Mouse (Mus musculus): Measurements from ENCODE around the gene Lrrfip2. TPM values are rescaled to one million over a fixed set of nuclear protein-coding genes. Genes with fewer than 3 reads are reported as not detected.

Gene Lrrfip2
- polyA plus RNA-seq, 1 experiment = 112 TPM

- Histone ChIP-seq H3K4me1 (peaks cover 75% of the 10 kb centered on the region), H3K36me3 (replicated peaks; ENCODE audit: low read length) (peaks cover 50% of the 10 kb centered on the region), H3K4me3 (replicated peaks) (peak overlapping the region; percentile 73), H3K27me3 (replicated peaks) (no peaks in the 10 kb centered on the region), H3K9me3 (no peaks in the 10 kb centered on the region)
- TF ChIP-seq FLI1 (IDR thresholded peaks at IDR 0.05; ENCODE audit: low read length) (no peak), GATA1 (IDR thresholded peaks at IDR 0.05; ENCODE audit: borderline replicate concordance, low read length) (no peak)
These were observed 12.7 kb downstream of the Lrrfip2 start for GRCm38 (mm10) chr9:111130126-111130525.

DNA sequence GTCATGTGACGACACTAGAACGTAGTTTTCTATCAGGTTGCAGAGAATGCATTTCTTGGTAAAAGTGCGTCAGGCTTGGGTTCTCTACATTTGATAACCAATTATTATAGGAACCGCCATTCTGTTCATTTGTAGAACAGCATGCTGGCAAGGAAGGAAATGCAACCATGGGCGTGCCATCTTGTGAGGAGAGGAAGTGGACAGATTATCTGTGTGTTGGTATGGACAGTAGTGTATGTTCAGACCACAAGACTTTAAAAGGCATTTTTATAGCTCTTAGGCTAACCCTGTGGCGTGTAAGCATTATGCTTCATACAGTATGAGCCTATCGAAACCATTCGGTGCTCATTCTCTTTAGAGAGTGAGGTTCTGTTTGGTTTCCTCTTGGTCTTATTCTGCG is 20.8 kb downstream of the Lrrfip2 start:
- TF ChIP-seq GATA1 (IDR thresholded peaks at IDR 0.05; ENCODE audit: borderline replicate concordance, low read length) (no peak), FLI1 (IDR thresholded peaks at IDR 0.05; ENCODE audit: low read length) (no peak)
- Histone ChIP-seq H3K27me3 (replicated peaks) (no peaks in the 10 kb centered on the region), H3K36me3 (replicated peaks; ENCODE audit: low read length) (peaks cover 59% of the 10 kb centered on the region), H3K9me3 (no peaks in the 10 kb centered on the region), H3K4me3 (replicated peaks) (peak overlapping the region; percentile 80), H3K4me1 (peaks cover 82% of the 10 kb centered on the region)

GRCm38 (mm10) chr9:111142721-111143120 is 25.3 kb downstream of the Lrrfip2 start:
- Histone ChIP-seq H3K4me1 (peaks cover 94% of the 10 kb centered on the region), H3K4me3 (replicated peaks) (no peak overlapping the region), H3K9me3 (no peaks in the 10 kb centered on the region), H3K27me3 (replicated peaks) (no peaks in the 10 kb centered on the region), H3K36me3 (replicated peaks; ENCODE audit: low read length) (peaks cover 71% of the 10 kb centered on the region)
- TF ChIP-seq GATA1 (IDR thresholded peaks at IDR 0.05; ENCODE audit: borderline replicate concordance, low read length) (no peak), FLI1 (IDR thresholded peaks at IDR 0.05; ENCODE audit: low read length) (no peak)

GRCm38 (mm10) chr9:111143387-111143786 is 26.0 kb downstream of the Lrrfip2 start:
- Histone ChIP-seq H3K4me1 (peaks cover 93% of the 10 kb centered on the region), H3K27me3 (replicated peaks) (no peaks in the 10 kb centered on the region), H3K4me3 (replicated peaks) (peak overlapping the region; percentile 30), H3K9me3 (no peaks in the 10 kb centered on the region), H3K36me3 (replicated peaks; ENCODE audit: low read length) (peaks cover 69% of the 10 kb centered on the region)
- TF ChIP-seq FLI1 (IDR thresholded peaks at IDR 0.05; ENCODE audit: low read length) (no peak), GATA1 (IDR thresholded peaks at IDR 0.05; ENCODE audit: borderline replicate concordance, low read length) (no peak)

GRCm38 (mm10) chr9:111144711-111145110 is 27.3 kb downstream of the Lrrfip2 start:
- Histone ChIP-seq H3K4me1 (peaks cover 93% of the 10 kb centered on the region), H3K27me3 (replicated peaks) (no peaks in the 10 kb centered on the region), H3K36me3 (replicated peaks; ENCODE audit: low read length) (peaks cover 78% of the 10 kb centered on the region), H3K9me3 (no peaks in the 10 kb centered on the region), H3K4me3 (replicated peaks) (no peak overlapping the region)
- TF ChIP-seq FLI1 (IDR thresholded peaks at IDR 0.05; ENCODE audit: low read length) (no peak), GATA1 (IDR thresholded peaks at IDR 0.05; ENCODE audit: borderline replicate concordance, low read length) (no peak)

- H3K36me3 ChIP-seq (replicated peaks; ENCODE audit: low read length) = peaks cover 79% of the 10 kb centered on the region
- no peaks in the 10 kb centered on the region for H3K27me3 ChIP-seq (replicated peaks)
- peak overlapping the region; percentile 20 for H3K4me3 ChIP-seq (replicated peaks)
- no peak for TF ChIP-seq GATA1 (IDR thresholded peaks at IDR 0.05; ENCODE audit: borderline replicate concordance, low read length)
- TF ChIP-seq FLI1 (IDR thresholded peaks at IDR 0.05; ENCODE audit: low read length) = no peak
- peaks cover 93% of the 10 kb centered on the region for H3K4me1 ChIP-seq
- H3K9me3 ChIP-seq = no peaks in the 10 kb centered on the region
These were observed 28.3 kb downstream of the Lrrfip2 start for GRCm38 (mm10) chr9:111145497-111146190.

- Histone ChIP-seq H3K9me3 (no peaks in the 10 kb centered on the region), H3K4me3 (replicated peaks) (peak overlapping the region; percentile 74), H3K4me1 (peaks cover 95% of the 10 kb centered on the region), H3K36me3 (replicated peaks; ENCODE audit: low read length) (peaks cover 78% of the 10 kb centered on the region), H3K27me3 (replicated peaks) (no peaks in the 10 kb centered on the region)
- TF ChIP-seq GATA1 (IDR thresholded peaks at IDR 0.05; ENCODE audit: borderline replicate concordance, low read length) = no peak
- TF ChIP-seq FLI1 (IDR thresholded peaks at IDR 0.05; ENCODE audit: low read length) = no peak
These were observed 28.9 kb downstream of the Lrrfip2 start for GRCm38 (mm10) chr9:111146216-111146798.

- TF ChIP-seq GATA1 (IDR thresholded peaks at IDR 0.05; ENCODE audit: borderline replicate concordance, low read length) (no peak), FLI1 (IDR thresholded peaks at IDR 0.05; ENCODE audit: low read length) (no peak)
- Histone ChIP-seq H3K4me1 (peaks cover 92% of the 10 kb centered on the region), H3K36me3 (replicated peaks; ENCODE audit: low read length) (peaks cover 72% of the 10 kb centered on the region), H3K9me3 (no peaks in the 10 kb centered on the region), H3K4me3 (replicated peaks) (no peak overlapping the region), H3K27me3 (replicated peaks) (no peaks in the 10 kb centered on the region)
These were observed 30.6 kb downstream of the Lrrfip2 start for GRCm38 (mm10) chr9:111148006-111148405.

GRCm38 (mm10) chr9:111148414-111148813 is 31.0 kb downstream of the Lrrfip2 start:
- Histone ChIP-seq H3K4me1 (peaks cover 91% of the 10 kb centered on the region), H3K4me3 (replicated peaks) (peak overlapping the region; percentile 75), H3K36me3 (replicated peaks; ENCODE audit: low read length) (peaks cover 70% of the 10 kb centered on the region), H3K9me3 (no peaks in the 10 kb centered on the region), H3K27me3 (replicated peaks) (no peaks in the 10 kb centered on the region)
- TF ChIP-seq GATA1 (IDR thresholded peaks at IDR 0.05; ENCODE audit: borderline replicate concordance, low read length) (no peak), FLI1 (IDR thresholded peaks at IDR 0.05; ENCODE audit: low read length) (no peak)

DNA sequence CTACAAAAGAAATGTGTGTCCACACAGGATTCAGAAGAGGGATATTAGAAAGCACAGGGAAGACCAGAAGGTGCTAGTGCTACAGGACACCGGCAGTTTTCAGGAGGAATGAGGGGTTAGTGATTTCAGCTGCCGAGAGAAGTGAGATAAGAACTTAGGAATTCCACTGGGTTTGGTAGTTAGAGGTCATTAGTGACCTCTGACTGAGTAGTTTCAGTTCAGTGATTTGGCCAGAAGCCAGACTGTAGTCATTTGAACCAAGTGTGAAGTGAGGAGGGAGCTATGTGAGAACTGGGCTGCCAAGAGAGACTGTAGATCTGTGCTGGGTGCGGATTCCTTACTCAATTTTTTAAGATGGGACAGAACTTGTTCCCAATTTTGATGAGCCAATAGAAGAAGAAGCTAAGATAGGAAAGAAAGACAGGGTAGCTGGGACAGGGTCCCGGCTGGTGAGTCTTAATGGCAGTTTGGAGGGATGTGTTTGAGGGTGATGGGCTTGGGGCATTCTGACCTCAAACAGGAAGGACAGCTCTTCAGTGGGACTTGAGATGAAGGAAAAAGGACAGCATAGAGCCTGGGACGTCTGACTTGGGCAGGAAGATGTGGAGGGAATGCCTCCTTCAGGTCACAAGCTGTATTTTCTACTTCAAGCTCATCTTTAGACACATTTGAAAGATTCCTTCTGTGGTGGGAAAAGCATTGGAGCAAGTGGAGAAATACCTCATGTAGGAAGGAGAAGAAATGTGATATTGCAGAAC is 32.0 kb downstream of the Lrrfip2 start:
- TF ChIP-seq GATA1 (IDR thresholded peaks at IDR 0.05; ENCODE audit: borderline replicate concordance, low read length) (no peak), FLI1 (IDR thresholded peaks at IDR 0.05; ENCODE audit: low read length) (no peak)
- Histone ChIP-seq H3K27me3 (replicated peaks) (no peaks in the 10 kb centered on the region), H3K4me3 (replicated peaks) (peak overlapping the region; percentile 33), H3K36me3 (replicated peaks; ENCODE audit: low read length) (peaks cover 67% of the 10 kb centered on the region), H3K4me1 (peaks cover 85% of the 10 kb centered on the region), H3K9me3 (no peaks in the 10 kb centered on the region)
